Mouse (Mus musculus) urinary bladder, adult 18-20 months (tissue): ENCODE measurements around the gene Hic2.

ENCODE experiments used
- DNase-seq, 2 experiments: peaks; one replicate each; pipeline ENCODE4 v3.0.0; 2022; ENCODE audit warnings: low spot score in 2 of 2, mixed read lengths in 2 of 2

Hic2 gene

DNA sequence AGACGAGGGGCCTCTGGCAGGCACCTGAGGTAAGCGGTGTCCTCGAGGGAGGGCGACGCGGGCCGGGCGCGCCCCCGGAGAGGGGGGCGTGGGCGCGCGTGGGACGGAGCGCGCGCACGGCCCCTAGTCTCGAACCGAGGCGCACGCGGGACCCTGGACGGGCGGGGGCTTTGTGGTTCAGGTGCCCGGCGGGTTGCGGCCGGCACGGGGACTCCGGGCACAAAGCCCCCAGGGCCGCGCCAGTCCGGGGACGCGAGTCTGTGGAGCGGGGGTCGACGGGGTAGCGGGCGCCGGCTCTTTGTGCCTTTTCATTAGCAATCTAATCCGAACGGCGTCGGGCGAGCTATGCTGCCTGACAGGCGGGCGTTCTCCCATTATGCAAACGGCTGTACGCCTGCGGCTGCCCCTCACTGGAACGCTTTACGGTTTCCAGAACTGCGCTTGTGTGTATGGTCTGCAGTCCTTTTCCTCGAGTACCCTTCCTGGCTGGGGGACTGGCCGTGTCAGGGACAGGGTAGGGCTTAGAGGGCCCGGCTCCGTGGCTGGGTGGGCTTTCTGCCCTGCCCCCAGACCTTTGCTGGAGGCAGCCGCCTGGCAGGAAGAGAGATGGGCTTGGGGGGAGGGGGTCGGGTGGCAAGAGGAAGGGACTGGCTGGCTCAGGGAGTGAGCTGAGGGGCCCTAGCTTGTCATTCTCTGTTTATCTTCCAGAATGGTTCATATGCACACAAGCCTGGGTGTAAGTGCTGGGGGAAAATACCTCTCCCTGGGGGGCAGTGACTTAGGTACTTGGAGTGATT is 528 bp downstream of the Hic2 start:
- no peak for DNase-seq

DNA sequence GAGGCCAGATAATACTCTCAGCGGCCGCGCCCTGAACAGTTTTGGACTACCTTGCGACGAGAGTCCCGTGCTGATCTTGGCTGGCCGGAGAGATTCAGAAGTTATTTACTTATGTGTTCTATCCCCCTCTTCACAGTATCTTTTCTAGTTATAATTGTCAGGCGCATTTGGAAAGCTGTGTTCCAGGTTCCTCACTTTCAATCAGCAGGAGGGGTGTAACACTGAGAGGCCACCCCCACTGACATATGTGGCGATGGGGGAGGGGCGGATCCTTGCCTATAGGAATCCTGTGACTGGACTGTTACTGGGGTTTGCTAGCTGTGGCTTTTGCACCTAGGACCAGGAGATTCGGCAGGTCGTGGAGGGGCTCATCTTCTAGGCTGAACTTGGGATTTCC is 1.1 kb downstream of the Hic2 start:
- no peak for DNase-seq

- DNase-seq = peak in 1 of 2 experiments; percentile 53
These were observed 1.7 kb downstream of the Hic2 start for GRCm38 (mm10) chr16:17234916-17235665.

DNA sequence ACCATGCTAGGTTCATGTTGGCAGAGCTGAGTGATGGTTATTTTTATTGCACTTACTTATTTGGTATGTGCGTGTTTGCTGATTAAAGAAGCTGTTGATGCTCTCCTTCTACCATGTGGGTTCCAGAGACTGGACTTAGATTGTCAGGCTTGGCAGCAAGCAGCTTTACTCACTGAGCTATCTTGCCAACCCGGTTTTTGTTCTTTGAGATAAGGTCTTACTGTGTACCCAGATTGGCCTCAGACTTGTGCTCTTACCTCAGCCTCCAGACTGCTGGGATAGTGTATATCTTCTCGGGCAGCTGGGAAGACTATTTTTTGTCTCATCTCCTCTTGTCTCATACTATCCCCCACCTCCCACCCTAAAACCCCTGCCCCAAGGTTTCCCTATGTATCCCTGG is 4.3 kb downstream of the Hic2 start:
- DNase-seq = no peak

DNA sequence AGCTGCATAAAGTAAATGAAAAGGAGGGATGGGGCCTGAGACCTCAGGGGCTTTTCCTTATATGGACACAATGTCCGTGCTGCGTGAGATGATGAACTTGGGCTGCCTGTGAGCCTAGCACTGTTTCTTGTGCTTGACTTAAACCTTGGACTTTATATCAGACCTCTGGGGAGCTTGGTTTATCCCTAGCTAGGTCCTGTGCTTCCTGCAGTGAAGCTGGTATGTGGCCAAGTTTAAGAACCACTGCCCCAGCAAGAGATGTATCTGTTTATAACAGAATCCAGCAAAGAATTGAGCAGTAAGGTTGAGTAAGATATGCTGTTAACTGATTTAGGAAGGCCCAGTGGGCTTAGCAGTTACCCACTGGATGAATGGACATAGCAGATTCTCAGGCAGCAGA is 6.0 kb downstream of the Hic2 start:
- DNase-seq = no peak

DNA sequence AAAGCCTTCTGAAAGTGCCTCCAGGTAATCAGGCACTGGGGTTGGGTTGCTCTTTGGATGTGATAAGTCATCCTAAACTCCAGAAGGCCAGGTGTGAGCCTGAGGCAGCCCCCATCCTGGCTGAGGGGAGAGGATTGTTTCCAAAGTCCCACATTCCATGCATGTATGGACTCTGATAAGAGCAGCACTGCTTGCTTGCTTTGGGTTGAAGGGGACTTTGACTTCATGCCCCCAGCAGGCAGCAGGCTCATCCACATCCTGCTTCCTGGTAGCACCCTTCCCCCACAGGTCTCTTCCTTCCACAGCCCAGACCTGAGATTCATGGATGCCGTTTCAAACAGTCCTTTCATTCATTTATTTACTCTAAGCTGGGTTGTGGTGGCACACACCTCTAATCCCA is 10.4 kb downstream of the Hic2 start:
- no peak for DNase-seq

- no peak for DNase-seq
These were observed 11.6 kb downstream of the Hic2 start for GRCm38 (mm10) chr16:17244996-17245395.

GRCm38 (mm10) chr16:17247727-17248126 is 14.4 kb downstream of the Hic2 start:
- no peak for DNase-seq

DNA sequence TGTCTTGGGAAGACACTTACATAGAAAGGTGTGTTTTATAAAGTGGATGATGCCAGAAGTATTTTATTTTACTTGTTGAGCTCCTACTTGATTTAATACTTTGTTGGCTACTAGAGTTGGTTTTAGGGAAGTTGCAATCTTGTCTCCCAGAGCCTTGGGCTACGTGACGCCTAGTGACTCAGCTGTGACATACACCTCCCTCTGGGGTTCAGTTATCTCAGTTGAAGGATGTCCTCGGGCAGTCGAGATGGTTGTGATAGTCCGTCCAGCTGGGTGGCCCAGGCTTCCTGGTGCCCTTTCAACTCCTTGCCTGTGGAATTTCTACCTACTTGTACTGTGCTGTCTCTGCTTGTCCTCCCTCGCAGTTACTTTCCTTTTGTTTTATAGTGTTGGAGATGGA is 15.8 kb downstream of the Hic2 start:
- DNase-seq = peak in 1 of 2 experiments; percentile 30

DNA sequence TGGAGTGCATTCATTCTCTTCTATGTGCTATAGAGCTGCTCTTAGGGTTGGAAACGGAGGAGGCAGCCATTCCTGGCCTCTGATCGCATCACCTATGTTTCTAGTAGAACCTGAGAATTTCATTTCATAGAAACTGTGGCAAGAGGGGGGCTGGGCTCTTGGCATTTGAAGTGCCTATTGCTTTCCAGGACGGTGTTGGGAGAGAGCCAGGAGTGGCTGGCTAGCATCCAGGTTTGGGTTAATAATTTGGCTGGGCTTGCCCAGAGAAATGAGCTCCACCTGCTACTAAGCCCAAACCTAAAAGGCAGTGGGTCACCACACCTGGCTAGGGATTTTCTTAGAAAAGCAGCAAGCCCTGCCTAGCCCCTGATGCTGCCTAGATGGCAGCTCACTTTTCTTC is 18.2 kb downstream of the Hic2 start:
- DNase-seq = peak; percentile 52 to 71

- no peak for DNase-seq
These were observed 18.8 kb downstream of the Hic2 start for GRCm38 (mm10) chr16:17252086-17252726.

GRCm38 (mm10) chr16:17252841-17253240 is 19.5 kb downstream of the Hic2 start:
- DNase-seq = no peak

- no peak for DNase-seq
These were observed 20.7 kb downstream of the Hic2 start for GRCm38 (mm10) chr16:17254005-17254597.

- DNase-seq = no peak
These were observed 21.9 kb downstream of the Hic2 start for GRCm38 (mm10) chr16:17255270-17255669.

DNA sequence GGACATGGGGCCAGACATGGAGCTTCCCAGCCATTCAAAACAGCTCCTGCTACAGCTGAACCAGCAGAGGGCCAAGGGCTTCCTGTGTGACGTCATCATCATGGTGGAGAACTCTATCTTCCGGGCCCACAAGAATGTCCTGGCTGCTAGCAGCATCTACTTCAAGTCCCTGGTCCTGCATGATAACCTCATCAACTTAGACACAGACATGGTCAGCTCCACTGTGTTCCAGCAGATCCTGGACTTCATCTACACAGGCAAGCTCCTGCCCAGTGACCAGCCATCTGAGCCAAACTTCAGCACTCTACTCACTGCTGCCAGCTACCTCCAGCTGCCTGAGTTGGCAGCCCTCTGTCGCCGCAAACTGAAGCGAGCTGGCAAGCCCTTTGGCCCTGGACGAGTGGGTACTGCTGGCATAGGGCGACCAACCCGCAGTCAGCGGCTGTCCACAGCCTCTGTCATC is 24.0 kb downstream of the Hic2 start:
- DNase-seq = no peak

- no peak for DNase-seq
These were observed 25.5 kb downstream of the Hic2 start for GRCm38 (mm10) chr16:17258917-17259316.

DNA sequence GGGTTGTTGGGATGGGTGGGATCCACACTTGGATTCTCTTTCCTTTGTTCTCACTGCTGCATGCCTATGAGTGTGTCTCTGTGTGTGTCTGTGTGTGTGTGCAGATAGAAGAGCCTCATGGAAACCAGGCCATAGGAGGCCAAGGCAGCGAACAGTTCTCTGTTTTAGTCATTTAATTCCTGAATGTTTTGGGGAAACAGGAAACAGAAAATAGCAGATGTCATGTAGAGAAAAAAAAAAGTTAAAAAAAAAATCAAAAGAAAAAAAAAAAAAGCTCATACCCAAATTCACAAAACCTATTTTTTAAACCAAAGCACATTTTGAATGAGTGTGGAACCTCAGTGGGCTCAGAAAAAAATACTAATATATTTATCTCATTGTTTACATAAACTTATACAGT is 28.0 kb downstream of the Hic2 start:
- DNase-seq = no peak

- no peak for DNase-seq
These were observed 32.7 kb downstream of the Hic2 start for GRCm38 (mm10) chr16:17266113-17266512.

DNA sequence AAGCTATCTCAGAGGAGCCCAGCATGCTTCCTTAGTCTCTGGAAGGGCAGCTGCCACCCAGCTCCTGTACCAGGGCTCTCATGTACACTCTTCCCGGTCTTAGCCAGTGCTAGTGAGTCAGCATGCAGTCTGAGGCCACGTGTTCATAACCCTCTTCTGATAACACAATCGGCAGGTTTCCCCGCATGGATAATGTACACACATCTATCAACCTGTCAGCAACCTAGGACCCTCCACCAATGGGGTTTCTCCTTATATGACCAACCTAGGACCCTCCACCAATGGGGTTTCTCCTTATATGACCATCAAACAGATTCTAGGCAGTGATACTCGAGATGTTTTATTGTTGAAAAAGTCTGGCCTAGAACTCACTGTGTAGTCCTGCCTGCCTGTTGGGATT is 34.6 kb downstream of the Hic2 start:
- DNase-seq = no peak

- no peak for DNase-seq
These were observed 36.5 kb downstream of the Hic2 start for GRCm38 (mm10) chr16:17269872-17270271.

DNA sequence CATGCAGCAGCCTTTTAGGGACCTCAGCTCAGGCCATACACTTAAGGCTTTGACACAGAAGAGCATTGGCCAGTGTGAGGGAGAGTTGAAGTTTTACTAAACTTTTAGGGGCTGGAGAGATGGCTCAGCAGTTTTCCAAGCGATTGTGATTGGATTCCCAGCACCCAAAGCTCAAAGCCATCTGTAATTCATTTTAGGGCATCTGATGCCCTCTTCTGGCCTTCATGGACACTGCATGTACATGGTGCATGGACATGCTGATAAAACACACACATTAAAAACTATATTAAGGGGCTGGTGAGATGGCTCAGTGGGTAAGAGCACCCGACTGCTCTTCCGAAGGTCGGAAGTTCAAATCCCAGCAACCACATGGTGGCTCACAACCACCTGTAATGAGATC is 37.8 kb downstream of the Hic2 start:
- no peak for DNase-seq

GRCm38 (mm10) chr16:17271856-17272255 is 38.5 kb downstream of the Hic2 start:
- DNase-seq = no peak
